Mouse (Mus musculus): ENCODE results near the gene Cd79a.

Gene Cd79a

DNA sequence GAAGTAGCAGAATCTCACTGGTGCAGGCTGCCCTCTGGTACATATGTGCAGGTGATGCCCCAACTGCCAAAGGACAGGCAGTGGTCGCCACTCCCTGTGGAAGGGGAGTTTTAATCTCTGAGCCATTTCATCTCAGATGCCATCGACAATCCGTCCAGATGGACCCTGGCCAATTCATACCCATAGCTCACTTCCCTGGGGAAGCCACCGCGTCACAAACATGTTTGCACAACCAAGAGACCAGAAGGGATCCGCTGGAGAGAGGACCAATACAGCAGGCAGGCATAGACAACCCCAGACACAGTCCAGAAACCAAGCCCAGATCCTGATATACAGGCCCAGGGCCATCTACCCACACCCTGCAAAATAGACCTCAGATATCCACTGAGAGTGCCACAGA is 33.3 kb downstream of the Cd79a start:
- DNase-seq = no peak

DNA sequence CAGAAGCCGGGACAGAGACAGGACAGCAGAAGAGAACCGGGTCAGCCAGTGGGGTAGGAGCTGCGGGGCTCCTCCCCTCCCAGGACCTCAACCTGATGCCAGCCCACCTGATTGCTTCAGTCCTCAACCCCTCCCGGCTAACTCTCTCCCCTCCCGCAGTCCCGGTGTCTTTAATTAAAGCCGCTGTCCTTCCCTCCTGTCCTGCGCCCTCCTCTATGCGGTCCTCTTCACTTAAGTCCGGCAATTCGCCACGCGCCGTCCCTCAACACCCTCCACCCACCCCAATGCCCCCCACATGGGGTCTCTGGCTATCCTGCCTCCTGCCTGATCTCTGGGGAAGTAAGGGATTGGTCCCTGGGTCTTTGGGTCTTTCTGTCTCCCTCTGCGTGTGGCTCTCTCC is 34.5 kb downstream of the Cd79a start:
- DNase-seq = no peak

DNA sequence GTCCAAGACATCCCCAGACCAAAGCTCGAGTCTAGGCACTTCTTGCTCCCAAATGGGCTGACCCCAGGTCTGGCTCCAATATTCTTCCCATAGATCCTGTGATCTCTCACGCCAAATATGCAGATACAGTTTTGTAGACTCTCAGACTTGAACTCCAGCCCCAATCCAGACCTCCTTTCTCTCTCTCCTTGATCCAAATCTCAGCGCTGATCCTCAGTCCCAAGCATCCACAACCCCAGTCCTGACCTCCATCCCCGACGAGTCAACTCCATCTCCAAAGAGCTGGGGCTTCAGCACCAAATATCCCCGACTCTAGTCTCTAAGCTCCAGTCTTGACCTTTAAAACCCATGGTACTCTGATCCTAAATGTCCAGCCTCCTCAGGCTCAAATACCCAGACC is 46.5 kb downstream of the Cd79a start:
- no peak for DNase-seq

DNA sequence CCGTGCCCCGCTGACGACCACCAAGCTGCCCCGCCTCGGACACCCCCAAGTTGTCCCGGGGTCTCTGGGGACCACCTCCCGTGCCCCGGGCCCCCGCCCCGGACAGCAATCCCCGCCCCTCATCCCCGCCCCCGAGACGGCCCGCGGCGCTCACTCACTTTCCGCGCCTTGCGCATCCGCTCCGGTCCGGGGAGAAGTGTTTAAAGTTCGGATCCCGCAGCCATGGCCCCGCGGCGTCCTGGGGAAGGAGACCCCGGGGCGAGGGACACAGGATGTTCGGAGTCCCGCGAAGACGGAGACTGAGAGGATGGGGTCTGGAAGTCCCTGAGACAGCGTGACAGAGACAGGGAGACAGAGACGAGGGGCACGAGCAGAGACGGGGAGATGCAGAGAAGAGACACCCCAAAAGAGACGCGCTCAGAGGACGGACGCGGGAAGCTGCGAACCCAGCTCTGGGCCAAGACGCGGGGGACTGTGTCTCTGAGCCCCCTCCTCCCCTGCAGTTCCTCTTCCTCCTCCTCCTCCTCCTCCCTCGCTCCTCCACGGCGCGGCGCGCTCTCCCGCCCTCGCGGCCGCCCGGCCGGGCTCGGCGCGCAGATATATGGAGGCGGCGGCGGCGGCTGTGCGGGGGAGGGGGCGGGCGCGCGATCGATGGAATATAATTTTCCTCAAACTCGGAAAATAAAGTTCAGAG is 47.2 kb downstream of the Cd79a start, which contains the start of gene Gm4881:
Gene Gm4881 (minus strand): TSS at position 238 of the 694 bp plus-strand sequence.
- no peak for DNase-seq

DNA sequence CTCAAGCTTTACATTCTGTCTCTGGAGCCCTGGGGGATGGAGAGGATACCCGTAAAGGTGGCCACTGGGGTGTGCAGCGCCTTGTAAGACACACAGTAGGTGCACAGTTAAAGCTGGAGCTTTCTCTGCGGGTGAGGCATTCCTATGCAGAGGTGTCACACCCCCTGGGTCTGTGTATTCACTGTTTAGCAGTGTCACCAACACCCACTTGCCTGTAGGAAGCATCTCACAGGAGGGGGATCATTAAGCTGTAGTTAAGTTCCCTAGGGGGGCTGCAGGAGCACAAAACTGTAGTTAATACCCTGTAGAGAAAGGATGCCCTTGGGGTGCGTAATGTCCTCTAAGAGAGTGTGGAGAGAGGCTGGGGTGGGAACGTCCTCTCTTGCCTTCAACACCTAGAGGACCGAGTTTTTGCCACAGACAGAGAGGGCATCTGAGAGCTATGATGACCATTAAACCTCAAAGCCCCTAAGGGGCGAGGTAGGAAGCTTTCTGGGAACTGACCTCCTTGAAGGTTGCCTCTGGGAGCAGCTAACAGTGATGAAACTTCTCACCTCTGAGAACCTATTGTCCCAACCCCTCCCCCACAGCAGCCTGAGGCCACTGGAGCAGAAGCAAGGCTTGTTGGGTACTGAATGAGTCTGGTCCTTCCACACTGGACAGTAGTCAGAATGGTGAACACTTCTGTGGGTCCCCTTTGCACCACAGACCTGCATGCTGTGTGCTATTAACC is 50.3 kb downstream of the Cd79a start:
- no peak for DNase-seq

DNA sequence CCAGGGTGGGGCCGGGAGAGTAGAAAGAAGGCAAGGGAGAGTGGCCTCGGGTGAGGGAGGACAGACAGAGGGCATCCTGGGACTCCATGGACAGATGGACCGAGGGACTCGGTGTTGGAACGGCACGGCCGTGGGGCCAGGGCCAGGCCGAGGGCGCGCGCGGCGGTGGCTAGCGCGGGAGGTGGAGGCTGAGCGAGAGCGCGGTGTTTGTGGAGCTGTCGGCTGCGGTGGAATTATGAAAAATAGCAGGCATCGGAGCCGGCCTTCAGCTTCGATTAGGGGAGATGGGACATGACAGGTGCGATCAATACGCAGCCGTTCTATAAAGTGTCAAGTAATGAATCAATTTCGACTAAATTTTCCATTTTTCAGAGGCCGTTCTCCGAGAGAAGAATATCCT is 51.6 kb downstream of the Cd79a start:
- no peak for DNase-seq

DNA sequence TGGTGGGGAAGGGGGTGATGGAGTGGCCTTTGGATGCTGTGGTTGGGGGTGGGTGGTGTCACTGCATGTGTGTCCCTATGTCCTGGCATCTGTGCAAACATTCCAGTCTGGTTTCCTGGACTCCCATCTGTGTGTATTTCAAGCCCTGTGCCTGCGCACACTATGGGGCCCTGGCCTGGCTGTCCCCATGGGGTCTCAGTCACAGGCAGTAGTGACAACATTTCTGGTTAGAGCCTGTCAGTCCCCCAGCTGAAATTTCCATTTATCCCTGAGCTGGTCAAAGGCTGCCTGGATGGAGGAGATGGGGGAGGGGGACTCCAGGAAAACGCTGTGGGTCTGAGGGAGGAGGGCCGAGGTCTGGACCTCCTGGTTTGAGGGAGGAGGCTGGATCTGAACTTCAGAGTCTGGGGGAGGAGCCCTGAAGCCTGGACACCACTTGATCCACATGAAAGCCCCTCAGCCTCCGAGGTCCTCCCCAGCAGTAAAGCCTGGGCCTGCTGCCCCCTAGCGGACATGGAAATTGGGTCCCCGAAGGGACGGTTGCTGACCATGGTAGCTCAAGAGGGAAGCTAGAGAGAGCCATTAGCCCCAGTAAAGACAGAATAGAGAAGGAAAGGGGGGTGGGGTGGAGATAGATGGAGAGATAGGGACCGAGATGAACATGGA is 52.9 kb downstream of the Cd79a start:
- peak; percentile 59 to 66 for DNase-seq
